Mouse (Mus musculus): ENCODE data around the gene Nudt14. TPM values are rescaled to one million over a fixed set of nuclear protein-coding genes. Genes with fewer than 3 reads are reported as not detected.

Gene Nudt14
- total RNA-seq, 1 experiment: 21.9 TPM

DNA sequence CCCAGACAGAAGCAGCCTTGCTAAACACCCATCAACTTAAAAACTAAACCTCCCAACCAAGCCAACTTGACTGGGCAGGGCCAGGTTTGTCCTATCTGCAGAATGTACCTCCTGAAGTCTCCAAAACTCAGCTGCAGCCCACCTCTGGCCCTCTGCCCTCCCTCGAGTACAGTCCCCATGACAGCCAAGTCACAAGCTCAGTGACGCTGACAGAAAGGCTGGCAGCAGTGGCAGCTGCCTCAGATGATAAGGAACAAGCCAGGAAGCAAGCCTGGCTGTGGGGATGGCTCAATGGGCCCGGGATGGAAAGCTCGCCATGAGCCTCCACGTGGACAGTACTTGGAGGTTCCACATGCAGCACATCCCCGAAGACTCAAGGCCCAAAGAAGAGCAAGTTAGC, 27.7 kb upstream of the Nudt14 start:
- in situ Hi-C loops (cut with MboI; ENCODE audit: low sequenced_read_pairs in 2 of 2, unreplicated experiment in 2 of 2): no loop called here
- DNase-seq (ENCODE audit: low read depth, low spot score): no peak
- Histone ChIP-seq H3K27ac (ENCODE audit: insufficient read depth, low read depth, low read length, poor library complexity, severe bottlenecking) (no peak overlapping the region), H3K9ac (ENCODE audit: insufficient read depth, low read depth, low read length, poor library complexity, severe bottlenecking) (no peak overlapping the region), H3K4me3 (ENCODE audit: insufficient read depth in 1 of 2, low read depth in 1 of 2, low read length in 2 of 2, poor library complexity in 1 of 2, severe bottlenecking in 1 of 2) (no peak overlapping the region), H3K9me3 (ENCODE audit: control insufficient read depth, insufficient read depth, low read depth, low read length) (no peaks in the 10 kb centered on the region), H3K36me3 (ENCODE audit: control insufficient read depth, insufficient read depth, low read length, poor library complexity, severe bottlenecking) (peaks cover 48% of the 10 kb centered on the region), H3K4me1 (ENCODE audit: control insufficient read depth in 2 of 2, insufficient read depth in 2 of 2, low read length in 2 of 2, poor library complexity in 1 of 2) (no peaks in the 10 kb centered on the region)
- TF ChIP-seq ZC3H11A (IDR thresholded peaks at IDR 0.05; ENCODE audit: borderline replicate concordance, low read depth, low read length) (no peak), HCFC1 (IDR thresholded peaks at IDR 0.05; ENCODE audit: borderline replicate concordance, insufficient read depth, low read length) (no peak), ZNF384 (IDR thresholded peaks at IDR 0.05; ENCODE audit: low read depth, low read length) (no peak), CHD2 (IDR thresholded peaks at IDR 0.05; ENCODE audit: low read depth, low read length) (no peak)

DNA sequence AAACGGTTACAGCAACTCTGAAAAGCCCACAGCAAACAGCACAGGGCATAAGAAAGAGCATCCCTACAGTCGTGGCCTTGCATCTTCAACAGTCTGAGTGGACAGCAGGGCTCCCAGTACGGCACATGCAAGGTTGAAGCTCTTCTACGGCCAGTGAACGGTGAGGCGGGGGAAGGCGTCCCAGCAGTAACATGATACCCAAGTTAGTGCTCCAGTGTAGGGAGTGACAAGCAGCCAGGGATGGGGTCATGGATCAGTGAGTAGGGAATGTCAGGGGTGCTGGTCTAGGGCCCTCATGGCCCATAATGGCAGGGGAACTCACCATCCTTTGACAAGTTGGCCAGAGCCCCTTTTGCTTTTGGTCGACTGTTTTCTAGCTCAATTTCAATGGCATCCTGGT, 27.0 kb upstream of the Nudt14 start:
- in situ Hi-C loops (cut with MboI; ENCODE audit: low sequenced_read_pairs in 2 of 2, unreplicated experiment in 2 of 2): no loop called here
- Histone ChIP-seq H3K9ac (ENCODE audit: insufficient read depth, low read depth, low read length, poor library complexity, severe bottlenecking) (no peak overlapping the region), H3K9me3 (ENCODE audit: control insufficient read depth, insufficient read depth, low read depth, low read length) (no peaks in the 10 kb centered on the region), H3K27ac (ENCODE audit: insufficient read depth, low read depth, low read length, poor library complexity, severe bottlenecking) (no peak overlapping the region), H3K4me1 (ENCODE audit: control insufficient read depth in 2 of 2, insufficient read depth in 2 of 2, low read length in 2 of 2, poor library complexity in 1 of 2) (no peaks in the 10 kb centered on the region), H3K4me3 (ENCODE audit: insufficient read depth in 1 of 2, low read depth in 1 of 2, low read length in 2 of 2, poor library complexity in 1 of 2, severe bottlenecking in 1 of 2) (no peak overlapping the region), H3K36me3 (ENCODE audit: control insufficient read depth, insufficient read depth, low read length, poor library complexity, severe bottlenecking) (peaks cover 49% of the 10 kb centered on the region)
- TF ChIP-seq ZC3H11A (IDR thresholded peaks at IDR 0.05; ENCODE audit: borderline replicate concordance, low read depth, low read length) (no peak), ZNF384 (IDR thresholded peaks at IDR 0.05; ENCODE audit: low read depth, low read length) (no peak), MAFK (IDR thresholded peaks at IDR 0.05; ENCODE audit: insufficient read depth, low read depth, low read length) (no peak), CHD2 (IDR thresholded peaks at IDR 0.05; ENCODE audit: low read depth, low read length) (no peak), HCFC1 (IDR thresholded peaks at IDR 0.05; ENCODE audit: borderline replicate concordance, insufficient read depth, low read length) (no peak)
- no peak for DNase-seq (ENCODE audit: low read depth, low spot score)

GRCm38 (mm10) chr12:112965783-112966182, 23.9 kb upstream of the Nudt14 start:
- Histone ChIP-seq H3K9me3 (ENCODE audit: control insufficient read depth, insufficient read depth, low read depth, low read length) (no peaks in the 10 kb centered on the region), H3K27ac (ENCODE audit: insufficient read depth, low read depth, low read length, poor library complexity, severe bottlenecking) (no peak overlapping the region), H3K36me3 (ENCODE audit: control insufficient read depth, insufficient read depth, low read length, poor library complexity, severe bottlenecking) (peaks cover 66% of the 10 kb centered on the region), H3K4me3 (ENCODE audit: insufficient read depth in 1 of 2, low read depth in 1 of 2, low read length in 2 of 2, poor library complexity in 1 of 2, severe bottlenecking in 1 of 2) (no peak overlapping the region), H3K4me1 (ENCODE audit: control insufficient read depth in 2 of 2, insufficient read depth in 2 of 2, low read length in 2 of 2, poor library complexity in 1 of 2) (no peaks in the 10 kb centered on the region), H3K9ac (ENCODE audit: insufficient read depth, low read depth, low read length, poor library complexity, severe bottlenecking) (no peak overlapping the region)
- in situ Hi-C loops (cut with MboI; ENCODE audit: low sequenced_read_pairs in 2 of 2, unreplicated experiment in 2 of 2): no loop called here
- DNase-seq (ENCODE audit: low read depth, low spot score): no peak
- TF ChIP-seq MAFK (IDR thresholded peaks at IDR 0.05; ENCODE audit: insufficient read depth, low read depth, low read length) (no peak), ZNF384 (IDR thresholded peaks at IDR 0.05; ENCODE audit: low read depth, low read length) (no peak), ZC3H11A (IDR thresholded peaks at IDR 0.05; ENCODE audit: borderline replicate concordance, low read depth, low read length) (no peak), HCFC1 (IDR thresholded peaks at IDR 0.05; ENCODE audit: borderline replicate concordance, insufficient read depth, low read length) (no peak), CHD2 (IDR thresholded peaks at IDR 0.05; ENCODE audit: low read depth, low read length) (no peak)

- H3K9me3 ChIP-seq (ENCODE audit: control insufficient read depth, insufficient read depth, low read depth, low read length): no peaks in the 10 kb centered on the region
- DNase-seq (ENCODE audit: low read depth, low spot score): no peak
- peaks cover 0 to 2% of the 10 kb centered on the region in 2 experiments; a peak in 1 of 4 replicates for H3K4me1 ChIP-seq (ENCODE audit: control insufficient read depth in 2 of 2, insufficient read depth in 2 of 2, low read length in 2 of 2, poor library complexity in 1 of 2)
- H3K27ac ChIP-seq (ENCODE audit: insufficient read depth, low read depth, low read length, poor library complexity, severe bottlenecking): no peak overlapping the region
- H3K9ac ChIP-seq (ENCODE audit: insufficient read depth, low read depth, low read length, poor library complexity, severe bottlenecking): no peak overlapping the region
- peaks cover 47% of the 10 kb centered on the region for H3K36me3 ChIP-seq (ENCODE audit: control insufficient read depth, insufficient read depth, low read length, poor library complexity, severe bottlenecking)
- in situ Hi-C loops (cut with MboI; ENCODE audit: low sequenced_read_pairs in 2 of 2, unreplicated experiment in 2 of 2): no loop called here
- no peak overlapping the region for H3K4me3 ChIP-seq (ENCODE audit: insufficient read depth in 1 of 2, low read depth in 1 of 2, low read length in 2 of 2, poor library complexity in 1 of 2, severe bottlenecking in 1 of 2)
- TF ChIP-seq CHD2 (IDR thresholded peaks at IDR 0.05; ENCODE audit: low read depth, low read length) (no peak), ZNF384 (IDR thresholded peaks at IDR 0.05; ENCODE audit: low read depth, low read length) (no peak), MAFK (IDR thresholded peaks at IDR 0.05; ENCODE audit: insufficient read depth, low read depth, low read length) (no peak), ZC3H11A (IDR thresholded peaks at IDR 0.05; ENCODE audit: borderline replicate concordance, low read depth, low read length) (no peak), HCFC1 (IDR thresholded peaks at IDR 0.05; ENCODE audit: borderline replicate concordance, insufficient read depth, low read length) (no peak)
These were observed 19.9 kb upstream of the Nudt14 start for GRCm38 (mm10) chr12:112961872-112962271.

DNA sequence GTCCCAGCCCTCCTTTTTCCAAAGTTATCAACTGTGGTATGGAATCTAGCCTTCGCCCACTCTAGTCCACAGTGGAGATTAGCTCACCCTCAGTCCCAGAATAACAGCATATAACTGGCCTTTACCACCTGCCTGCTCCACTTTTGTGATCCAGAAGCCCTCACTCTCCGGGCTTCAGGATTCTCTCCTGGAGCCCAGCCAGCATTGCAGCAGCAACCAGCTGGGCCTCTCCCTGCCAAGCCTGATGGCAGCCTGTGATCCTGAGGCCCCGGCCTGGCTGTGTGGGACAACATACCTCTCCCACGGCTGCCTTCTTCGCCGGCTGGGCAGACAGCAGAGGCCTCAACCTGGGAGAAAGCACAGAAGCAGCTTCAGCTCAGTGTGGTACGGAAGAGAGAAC, 19.5 kb upstream of the Nudt14 start:
- H3K27ac ChIP-seq (ENCODE audit: insufficient read depth, low read depth, low read length, poor library complexity, severe bottlenecking): no peak overlapping the region
- H3K4me1 ChIP-seq (ENCODE audit: control insufficient read depth in 2 of 2, insufficient read depth in 2 of 2, low read length in 2 of 2, poor library complexity in 1 of 2): peaks cover 0 to 2% of the 10 kb centered on the region in 2 experiments; a peak in 1 of 4 replicates
- H3K9ac ChIP-seq (ENCODE audit: insufficient read depth, low read depth, low read length, poor library complexity, severe bottlenecking): no peak overlapping the region
- H3K9me3 ChIP-seq (ENCODE audit: control insufficient read depth, insufficient read depth, low read depth, low read length): no peaks in the 10 kb centered on the region
- H3K36me3 ChIP-seq (ENCODE audit: control insufficient read depth, insufficient read depth, low read length, poor library complexity, severe bottlenecking): peaks cover 43% of the 10 kb centered on the region
- in situ Hi-C loops (cut with MboI; ENCODE audit: low sequenced_read_pairs in 2 of 2, unreplicated experiment in 2 of 2): no loop called here
- TF ChIP-seq ZNF384 (IDR thresholded peaks at IDR 0.05; ENCODE audit: low read depth, low read length) (no peak), MAFK (IDR thresholded peaks at IDR 0.05; ENCODE audit: insufficient read depth, low read depth, low read length) (no peak), CHD2 (IDR thresholded peaks at IDR 0.05; ENCODE audit: low read depth, low read length) (no peak), ZC3H11A (IDR thresholded peaks at IDR 0.05; ENCODE audit: borderline replicate concordance, low read depth, low read length) (no peak), HCFC1 (IDR thresholded peaks at IDR 0.05; ENCODE audit: borderline replicate concordance, insufficient read depth, low read length) (no peak)
- no peak for DNase-seq (ENCODE audit: low read depth, low spot score)
- no peak overlapping the region for H3K4me3 ChIP-seq (ENCODE audit: insufficient read depth in 1 of 2, low read depth in 1 of 2, low read length in 2 of 2, poor library complexity in 1 of 2, severe bottlenecking in 1 of 2)

Data from ES-E14 (cell line).